In the genomic region with DNA sequence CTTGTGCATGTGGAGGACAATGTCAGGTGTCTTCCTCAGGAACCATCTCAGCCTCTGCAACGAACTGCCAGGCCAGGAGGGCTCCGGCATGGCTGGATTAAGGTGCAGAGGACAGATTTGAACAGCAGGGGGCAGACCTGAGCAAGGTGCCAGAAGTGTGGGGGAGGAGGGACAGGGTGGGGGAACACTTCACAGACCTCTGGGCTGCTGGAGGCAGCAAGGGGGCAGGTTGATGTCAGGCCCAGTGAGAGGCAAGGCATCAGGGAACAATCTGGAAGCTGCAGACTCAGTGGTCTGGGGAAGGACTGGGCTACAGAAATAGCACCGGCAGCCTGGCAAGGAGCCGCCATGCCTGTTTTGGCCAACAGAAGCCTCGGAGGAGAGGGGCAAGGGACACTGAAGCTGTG, we compare ENCODE assay signal across 8 mouse cellular contexts. TPM values are rescaled to one million over a fixed set of nuclear protein-coding genes. Genes with fewer than 3 reads are reported as not detected.
DNase-seq lines count a peak whose midpoint lies in the region; ATAC-seq and TF ChIP-seq lines count a peak whose summit lies in the region.

No protein-coding gene starts in this region.

- H3K4me2 ChIP-seq in neural tube, embryonic 15.5 days = no peak overlapping the region
- H3K4me2 ChIP-seq in embryonic facial prominence, embryonic 14.5 days (ENCODE audit: low read depth, low read length) = no peak overlapping the region
- no peak overlapping the region for H3K4me2 ChIP-seq in hindbrain, postnatal 0 days (ENCODE audit: low read depth, low read length)
- H3K4me2 ChIP-seq in liver, embryonic 16.5 days (ENCODE audit: low read depth, low read length) = no peak overlapping the region

- WGBS in neural tube, embryonic 15.5 days = 51% methylated on average over 5 of the region's 5 CpGs
- WGBS in embryonic facial prominence, embryonic 14.5 days = 44% methylated on average over 5 of the region's 5 CpGs
- 39% methylated on average over 5 of the region's 5 CpGs for WGBS in hindbrain, postnatal 0 days
- 43% methylated on average over 5 of the region's 5 CpGs for WGBS in liver, embryonic 16.5 days (ENCODE audit: insufficient replicate concordance)

- TF ChIP-seq CTCF in hindbrain, postnatal 0 days (IDR thresholded peaks at IDR 0.05; ENCODE audit: low read depth) = peak; percentile 88

- peak; percentile 82 for DNase-seq in neural tube, embryonic 10.5 days (ENCODE audit: extremely low spot score, low spot score)
- peak; percentile 64 to 76 for DNase-seq in adrenal gland, postnatal 36 days
- DNase-seq in embryonic facial prominence, embryonic 14.5 days (ENCODE audit: low spot score) = no peak
- DNase-seq in hindbrain, postnatal 0 days (ENCODE audit: low spot score) = peak; percentile 37
- peak; percentile 80 for DNase-seq in retina, embryonic 14.5 days (ENCODE audit: low spot score)
- peak; percentile 25 for DNase-seq in urinary bladder, postnatal 10 days (ENCODE audit: low spot score)

- no peaks in the 10 kb centered on the region for H3K27me3 ChIP-seq in neural tube, embryonic 15.5 days (replicated peaks)
- no peaks in the 10 kb centered on the region for H3K27me3 ChIP-seq in embryonic facial prominence, embryonic 14.5 days (replicated peaks; ENCODE audit: control insufficient read depth, insufficient read depth, low read length)
- no peaks in the 10 kb centered on the region for H3K27me3 ChIP-seq in hindbrain, postnatal 0 days (ENCODE audit: insufficient read depth, low read length)
- no peaks in the 10 kb centered on the region for H3K27me3 ChIP-seq in liver, embryonic 16.5 days (ENCODE audit: control insufficient read depth, insufficient read depth, low read depth, low read length)

- no peaks in the 10 kb centered on the region for H3K36me3 ChIP-seq in neural tube, embryonic 15.5 days
- H3K36me3 ChIP-seq in embryonic facial prominence, embryonic 14.5 days (ENCODE audit: control insufficient read depth, insufficient read depth, low read length) = no peaks in the 10 kb centered on the region
- H3K36me3 ChIP-seq in hindbrain, postnatal 0 days (ENCODE audit: insufficient read depth, low read length) = no peaks in the 10 kb centered on the region
- H3K36me3 ChIP-seq in liver, embryonic 16.5 days (ENCODE audit: control insufficient read depth, insufficient read depth) = no peaks in the 10 kb centered on the region

- no peak overlapping the region for H3K9ac ChIP-seq in neural tube, embryonic 15.5 days (replicated peaks)
- H3K9ac ChIP-seq in embryonic facial prominence, embryonic 14.5 days (ENCODE audit: low read depth, low read length) = no peak overlapping the region
- H3K9ac ChIP-seq in hindbrain, postnatal 0 days (replicated peaks; ENCODE audit: low read length) = no peak overlapping the region
- no peak overlapping the region for H3K9ac ChIP-seq in liver, embryonic 16.5 days (ENCODE audit: low read depth, low read length)

- H3K9me3 ChIP-seq in neural tube, embryonic 15.5 days (replicated peaks) = no peaks in the 10 kb centered on the region
- no peaks in the 10 kb centered on the region for H3K9me3 ChIP-seq in embryonic facial prominence, embryonic 14.5 days (ENCODE audit: control insufficient read depth, low read length)
- no peaks in the 10 kb centered on the region for H3K9me3 ChIP-seq in hindbrain, postnatal 0 days (ENCODE audit: low read length)
- no peaks in the 10 kb centered on the region for H3K9me3 ChIP-seq in liver, embryonic 16.5 days (replicated peaks; ENCODE audit: control insufficient read depth, low read length)

- H3K4me3 ChIP-seq in neural tube, embryonic 15.5 days (replicated peaks) = no peak overlapping the region
- H3K4me3 ChIP-seq in embryonic facial prominence, embryonic 14.5 days (ENCODE audit: low read depth, low read length) = no peak overlapping the region
- H3K4me3 ChIP-seq in hindbrain, postnatal 0 days (ENCODE audit: low read length) = no peak overlapping the region
- no peak overlapping the region for H3K4me3 ChIP-seq in liver, embryonic 16.5 days (ENCODE audit: low read depth, low read length)

- peaks cover 16% of the 10 kb centered on the region for H3K4me1 ChIP-seq in neural tube, embryonic 15.5 days
- 0 out of 2 replicates have a peak, but pooled peaks cover 3% of the 10 kb centered on the region for H3K4me1 ChIP-seq in embryonic facial prominence, embryonic 14.5 days (ENCODE audit: control insufficient read depth, insufficient read depth, low read length)
- H3K4me1 ChIP-seq in hindbrain, postnatal 0 days (ENCODE audit: insufficient read depth, low read length) = no peaks in the 10 kb centered on the region
- H3K4me1 ChIP-seq in liver, embryonic 16.5 days (ENCODE audit: control insufficient read depth, low read depth, low read length) = no peaks in the 10 kb centered on the region; the same call in 1 of the 2 replicates

- no peak for ATAC-seq in neural tube, embryonic 15.5 days (ENCODE audit: low FRiP score)
- ATAC-seq in embryonic facial prominence, embryonic 14.5 days (ENCODE audit: low read depth) = peak; percentile 31
- peak; percentile 46; the same call in 1 of the 2 replicates for ATAC-seq in hindbrain, postnatal 0 days
- ATAC-seq in liver, embryonic 16.5 days (ENCODE audit: low read depth) = 0 out of 2 replicates have a peak, but pooled peaks have one; percentile 35

- H3K27ac ChIP-seq in neural tube, embryonic 15.5 days (replicated peaks) = no peak overlapping the region
- H3K27ac ChIP-seq in embryonic facial prominence, embryonic 14.5 days (replicated peaks; ENCODE audit: low read depth, low read length) = no peak overlapping the region
- H3K27ac ChIP-seq in hindbrain, postnatal 0 days = no peak overlapping the region
- H3K27ac ChIP-seq in liver, embryonic 16.5 days (ENCODE audit: low read length) = no peak overlapping the region

RNA-seq across cellular contexts. Expression of a gene that starts 57.6 kb away (rescaled TPM):
- not detected in 2 replicates for polyA plus RNA-seq in neural tube, embryonic 15.5 days (2015; fragmentation: Nextera tagmentation; extraction: Ambion mirVana)
- not detected for total RNA-seq in adrenal gland, postnatal 36 days (2021)
- polyA plus RNA-seq in embryonic facial prominence, embryonic 14.5 days (2014; fragmentation: Nextera tagmentation; extraction: Ambion mirVana) = not detected in 2 replicates
- total RNA-seq in hindbrain, postnatal 0 days (2014; rRNA removed) = not detected in 2 replicates
- polyA plus RNA-seq in hindbrain, postnatal 0 days (2015; fragmentation: Nextera tagmentation; extraction: Ambion mirVana) = not detected in 2 replicates
- not detected in 2 replicates for polyA plus RNA-seq in liver, embryonic 16.5 days (2015; fragmentation: Nextera tagmentation; extraction: Ambion mirVana)
